Mouse (Mus musculus): ENCODE measurements around the gene B4galnt3.

Gene B4galnt3

GRCm38 (mm10) chr6:120240461-120240860 is 53.9 kb downstream of the B4galnt3 start:
- in situ Hi-C loops (cut with MboI; ENCODE audit: low pct_unique_long_range_greater_than_20kb in 1 of 2, low sequenced_read_pairs in 2 of 2, unreplicated experiment in 1 of 2), result no loop called here

- in situ Hi-C loops (cut with MboI; ENCODE audit: low pct_unique_long_range_greater_than_20kb in 1 of 2, low sequenced_read_pairs in 2 of 2, unreplicated experiment in 1 of 2), result no loop called here
Observed at GRCm38 (mm10) chr6:120235874-120236273, 58.5 kb downstream of the B4galnt3 start.

- in situ Hi-C loops (cut with MboI; ENCODE audit: low pct_unique_long_range_greater_than_20kb in 1 of 2, low sequenced_read_pairs in 2 of 2, unreplicated experiment in 1 of 2), result no loop called here
Observed at GRCm38 (mm10) chr6:120232885-120233284, 61.5 kb downstream of the B4galnt3 start.

GRCm38 (mm10) chr6:120230441-120230840 is 63.9 kb downstream of the B4galnt3 start:
- in situ Hi-C loops (cut with MboI; ENCODE audit: low pct_unique_long_range_greater_than_20kb in 1 of 2, low sequenced_read_pairs in 2 of 2, unreplicated experiment in 1 of 2), result no loop called here

- in situ Hi-C loops (cut with MboI; ENCODE audit: low pct_unique_long_range_greater_than_20kb in 1 of 2, low sequenced_read_pairs in 2 of 2, unreplicated experiment in 1 of 2), result no loop called here
Observed at GRCm38 (mm10) chr6:120229806-120230205, 64.6 kb downstream of the B4galnt3 start.

- in situ Hi-C loops (cut with MboI; ENCODE audit: low pct_unique_long_range_greater_than_20kb in 1 of 2, low sequenced_read_pairs in 2 of 2, unreplicated experiment in 1 of 2), result no loop called here
Observed at GRCm38 (mm10) chr6:120227068-120227467, 67.3 kb downstream of the B4galnt3 start.

GRCm38 (mm10) chr6:120225355-120225754 is 69.0 kb downstream of the B4galnt3 start:
- in situ Hi-C loops (cut with MboI; ENCODE audit: low pct_unique_long_range_greater_than_20kb in 1 of 2, low sequenced_read_pairs in 2 of 2, unreplicated experiment in 1 of 2), result no loop called here

- in situ Hi-C loops (cut with MboI; ENCODE audit: low pct_unique_long_range_greater_than_20kb in 1 of 2, low sequenced_read_pairs in 2 of 2, unreplicated experiment in 1 of 2), result loop anchor here (5.0 kb wide), 2 partner anchors 35 to 80 kb away; no protein-coding TSS in a partner anchor
Observed at GRCm38 (mm10) chr6:120222669-120223068, 71.7 kb downstream of the B4galnt3 start.

GRCm38 (mm10) chr6:120219281-120219680 is 75.1 kb downstream of the B4galnt3 start:
- in situ Hi-C loops (cut with MboI; ENCODE audit: low pct_unique_long_range_greater_than_20kb in 1 of 2, low sequenced_read_pairs in 2 of 2, unreplicated experiment in 1 of 2), result no loop called here

- in situ Hi-C loops (cut with MboI; ENCODE audit: low pct_unique_long_range_greater_than_20kb in 1 of 2, low sequenced_read_pairs in 2 of 2, unreplicated experiment in 1 of 2), result no loop called here
Observed at GRCm38 (mm10) chr6:120216702-120217101, 77.7 kb downstream of the B4galnt3 start.

- in situ Hi-C loops (cut with MboI; ENCODE audit: low pct_unique_long_range_greater_than_20kb in 1 of 2, low sequenced_read_pairs in 2 of 2, unreplicated experiment in 1 of 2), result no loop called here
Observed at GRCm38 (mm10) chr6:120211536-120211935, 82.8 kb downstream of the B4galnt3 start.

GRCm38 (mm10) chr6:120206586-120206985 is 87.8 kb downstream of the B4galnt3 start:
- in situ Hi-C loops (cut with MboI; ENCODE audit: low pct_unique_long_range_greater_than_20kb in 1 of 2, low sequenced_read_pairs in 2 of 2, unreplicated experiment in 1 of 2), result no loop called here

- in situ Hi-C loops (cut with MboI; ENCODE audit: low pct_unique_long_range_greater_than_20kb in 1 of 2, low sequenced_read_pairs in 2 of 2, unreplicated experiment in 1 of 2), result no loop called here
Observed at GRCm38 (mm10) chr6:120202406-120202805, 92.0 kb downstream of the B4galnt3 start.

- in situ Hi-C loops (cut with MboI; ENCODE audit: low pct_unique_long_range_greater_than_20kb in 1 of 2, low sequenced_read_pairs in 2 of 2, unreplicated experiment in 1 of 2), result no loop called here
Observed at GRCm38 (mm10) chr6:120201956-120202355, 92.4 kb downstream of the B4galnt3 start.

GRCm38 (mm10) chr6:120199638-120200394 is 94.5 kb downstream of the B4galnt3 start:
- in situ Hi-C loops (cut with MboI; ENCODE audit: low pct_unique_long_range_greater_than_20kb in 1 of 2, low sequenced_read_pairs in 2 of 2, unreplicated experiment in 1 of 2), result loop anchor here (10.0 to 25.0 kb wide), 5 partner anchors 163 to 705 kb away; partner anchors contain the start of genes Rad52 (in 1 of the 2) and Wnk1 (in 1 of the 2)

GRCm38 (mm10) chr6:120197964-120198363 is 96.4 kb downstream of the B4galnt3 start:
- in situ Hi-C loops (cut with MboI; ENCODE audit: low pct_unique_long_range_greater_than_20kb in 1 of 2, low sequenced_read_pairs in 2 of 2, unreplicated experiment in 1 of 2), result loop anchor here (10.0 to 25.0 kb wide), 5 partner anchors 161 to 703 kb away; partner anchors contain the start of genes Rad52 (in 1 of the 2) and Wnk1 (in 1 of the 2)

- in situ Hi-C loops (cut with MboI; ENCODE audit: low pct_unique_long_range_greater_than_20kb in 1 of 2, low sequenced_read_pairs in 2 of 2, unreplicated experiment in 1 of 2), result loop anchor here (10.0 to 25.0 kb wide), 5 partner anchors 160 to 702 kb away; partner anchors contain the start of genes Rad52 (in 1 of the 2) and Wnk1 (in 1 of the 2)
Observed at GRCm38 (mm10) chr6:120196837-120197236, 97.5 kb downstream of the B4galnt3 start.

GRCm38 (mm10) chr6:120194963-120195362 is 99.4 kb downstream of the B4galnt3 start:
- in situ Hi-C loops (cut with MboI; ENCODE audit: low pct_unique_long_range_greater_than_20kb in 1 of 2, low sequenced_read_pairs in 2 of 2, unreplicated experiment in 1 of 2), result loop anchor here (10.0 to 25.0 kb wide), 5 partner anchors 158 to 700 kb away; partner anchors contain the start of genes Rad52 (in 1 of the 2) and Wnk1 (in 1 of the 2)

- in situ Hi-C loops (cut with MboI; ENCODE audit: low pct_unique_long_range_greater_than_20kb in 1 of 2, low sequenced_read_pairs in 2 of 2, unreplicated experiment in 1 of 2), result loop anchor here (10.0 to 25.0 kb wide), 5 partner anchors 157 to 700 kb away; partner anchors contain the start of genes Rad52 (in 1 of the 2) and Wnk1 (in 1 of the 2)
Observed at GRCm38 (mm10) chr6:120194305-120194704, 100.1 kb downstream of the B4galnt3 start.

Data from mouse embryonic stem cell (cell line).